ENCODE assay signal across 24 mouse cellular contexts in genomic region chr16:22899866-22900570, GRCm38 (mm10). TPM values are rescaled to one million over a fixed set of nuclear protein-coding genes. Genes with fewer than 3 reads are reported as not detected.
"Had no signal": no experiment of that assay in that cellular context is flagged by ENCODE, and none has a peak within 500 bp of the region (broad histone marks: within the 10 kb centered on the region; RNA-seq: fewer than 3 reads in every experiment).

No protein-coding gene starts in this region.

- H3K36me3 ChIP-seq: lung, embryonic 15.5 days; midbrain, embryonic 13.5 days; midbrain, embryonic 15.5 days; neural tube, embryonic 12.5 days; stomach, embryonic 15.5 days had no signal

- H3K27me3 ChIP-seq: lung, embryonic 15.5 days; midbrain, embryonic 13.5 days; midbrain, embryonic 15.5 days; neural tube, embryonic 12.5 days; stomach, embryonic 15.5 days had no signal

- H3K4me3 ChIP-seq: lung, embryonic 15.5 days; megakaryocyte, embryonic 14.5 days; midbrain, embryonic 13.5 days; midbrain, embryonic 15.5 days; neural tube, embryonic 12.5 days; stomach, embryonic 15.5 days had no signal

- H3K4me1 ChIP-seq: lung, embryonic 15.5 days; midbrain, embryonic 13.5 days; midbrain, embryonic 15.5 days; neural tube, embryonic 12.5 days; stomach, embryonic 15.5 days had no signal

- H3K9ac ChIP-seq: lung, embryonic 15.5 days; midbrain, embryonic 13.5 days; midbrain, embryonic 15.5 days; neural tube, embryonic 12.5 days; stomach, embryonic 15.5 days had no signal

- H3K4me2 ChIP-seq: lung, embryonic 15.5 days; midbrain, embryonic 11.5 days; midbrain, embryonic 13.5 days; midbrain, embryonic 15.5 days; neural tube, embryonic 12.5 days; stomach, embryonic 15.5 days had no signal

- H3K9me3 ChIP-seq: lung, embryonic 15.5 days; megakaryocyte, embryonic 14.5 days; midbrain, embryonic 13.5 days; midbrain, embryonic 15.5 days; neural tube, embryonic 12.5 days; stomach, embryonic 15.5 days had no signal

- H3K27ac ChIP-seq: lung, embryonic 15.5 days; macrophage; midbrain, embryonic 13.5 days; midbrain, embryonic 15.5 days; neural tube, embryonic 12.5 days; stomach, embryonic 15.5 days; stomach, postnatal 0 days had no signal

- ATAC-seq: lung, postnatal 0 days; midbrain, embryonic 13.5 days; midbrain, embryonic 15.5 days had no signal

- DNase-seq: lung, adult 2 months; lung, postnatal 14 days; lung, postnatal 36 days; right cerebral cortex, postnatal 14 days; thymus, postnatal 14 days; thymus, postnatal 36 days had no signal

RNA-seq across cellular contexts. Expression of gene Ahsg, which starts 8.9 kb away (rescaled TPM):
- total RNA-seq: megakaryocyte progenitor cell, adult 5-6 weeks; midbrain, postnatal 0 days; monocyte, adult 5-6 weeks; neutrophil, adult 5-6 weeks had no signal
- polyA plus RNA-seq: macrophage; midbrain, embryonic 15.5 days; thymus, postnatal 0 days had no signal

RNA-seq across cellular contexts. Expression of gene Fetub, which starts 18.1 kb away (rescaled TPM):
- total RNA-seq: megakaryocyte progenitor cell, adult 5-6 weeks; midbrain, postnatal 0 days; monocyte, adult 5-6 weeks; neutrophil, adult 5-6 weeks had no signal
- polyA plus RNA-seq: lung, embryonic 15.5 days; macrophage; midbrain, embryonic 11.5 days; midbrain, embryonic 13.5 days; midbrain, embryonic 15.5 days; neural tube, embryonic 12.5 days; neural tube, embryonic 14.5 days; spleen, adult 2 months had no signal

RNA-seq across cellular contexts. Expression of gene Hrg, which starts 50.9 kb away (rescaled TPM):
- total RNA-seq: megakaryocyte progenitor cell, adult 5-6 weeks; midbrain, postnatal 0 days; monocyte, adult 5-6 weeks; neutrophil, adult 5-6 weeks had no signal
- polyA plus RNA-seq: lung, embryonic 15.5 days; macrophage; midbrain, embryonic 11.5 days; midbrain, embryonic 13.5 days; midbrain, postnatal 0 days; neural tube, embryonic 12.5 days; spleen, adult 2 months; testis, adult 2 months; thymus, postnatal 0 days had no signal
